Mouse (Mus musculus): ENCODE data around the gene Dnah2.
A peak's percentile ranks its signal among the peaks of the same experiment; 100 is the strongest.

Dnah2 gene

GRCm38 (mm10) chr11:69390400-69391034 is 158.4 kb downstream of the Dnah2 start:
- DNase-seq (ENCODE audit: low read depth, low spot score), result peak; percentile 71

- no peak for DNase-seq (ENCODE audit: low read depth, low spot score)
Observed at GRCm38 (mm10) chr11:69389531-69390399, 159.1 kb downstream of the Dnah2 start.

- DNase-seq (ENCODE audit: low read depth, low spot score), result no peak
Observed at GRCm38 (mm10) chr11:69388680-69389079, 160.2 kb downstream of the Dnah2 start.

GRCm38 (mm10) chr11:69386758-69387157 is 162.2 kb downstream of the Dnah2 start:
- DNase-seq (ENCODE audit: low read depth, low spot score), result no peak

- DNase-seq (ENCODE audit: low read depth, low spot score), result no peak
Observed at GRCm38 (mm10) chr11:69384979-69385378, 163.9 kb downstream of the Dnah2 start.

- no peak for DNase-seq (ENCODE audit: low read depth, low spot score)
Observed at GRCm38 (mm10) chr11:69382478-69383105, 166.3 kb downstream of the Dnah2 start.

GRCm38 (mm10) chr11:69381356-69381755 is 167.6 kb downstream of the Dnah2 start:
- no peak for DNase-seq (ENCODE audit: low read depth, low spot score)

GRCm38 (mm10) chr11:69379600-69379999 is 169.3 kb downstream of the Dnah2 start:
- no peak for DNase-seq (ENCODE audit: low read depth, low spot score)

- no peak for DNase-seq (ENCODE audit: low read depth, low spot score)
Observed at GRCm38 (mm10) chr11:69377766-69378165, 171.1 kb downstream of the Dnah2 start.

- no peak for DNase-seq (ENCODE audit: low read depth, low spot score)
Observed at GRCm38 (mm10) chr11:69375646-69376045, 173.3 kb downstream of the Dnah2 start.

GRCm38 (mm10) chr11:69373223-69373965 is 175.5 kb downstream of the Dnah2 start:
- peak; percentile 82 for DNase-seq (ENCODE audit: low read depth, low spot score)

- DNase-seq (ENCODE audit: low read depth, low spot score), result peak; percentile 77
Observed at GRCm38 (mm10) chr11:69372780-69373170, 176.1 kb downstream of the Dnah2 start.

- no peak for DNase-seq (ENCODE audit: low read depth, low spot score)
Observed at GRCm38 (mm10) chr11:69372056-69372779, 176.7 kb downstream of the Dnah2 start.

GRCm38 (mm10) chr11:69371601-69372000 is 177.3 kb downstream of the Dnah2 start:
- no peak for DNase-seq (ENCODE audit: low read depth, low spot score)

GRCm38 (mm10) chr11:69370817-69371215 is 178.1 kb downstream of the Dnah2 start:
- no peak for DNase-seq (ENCODE audit: low read depth, low spot score)

Data from R1 (cell line).